Mouse (Mus musculus): ENCODE measurements around the gene Adarb1.
A peak's percentile ranks its signal among the peaks of the same experiment; 100 is the strongest.

Adarb1 gene

DNA sequence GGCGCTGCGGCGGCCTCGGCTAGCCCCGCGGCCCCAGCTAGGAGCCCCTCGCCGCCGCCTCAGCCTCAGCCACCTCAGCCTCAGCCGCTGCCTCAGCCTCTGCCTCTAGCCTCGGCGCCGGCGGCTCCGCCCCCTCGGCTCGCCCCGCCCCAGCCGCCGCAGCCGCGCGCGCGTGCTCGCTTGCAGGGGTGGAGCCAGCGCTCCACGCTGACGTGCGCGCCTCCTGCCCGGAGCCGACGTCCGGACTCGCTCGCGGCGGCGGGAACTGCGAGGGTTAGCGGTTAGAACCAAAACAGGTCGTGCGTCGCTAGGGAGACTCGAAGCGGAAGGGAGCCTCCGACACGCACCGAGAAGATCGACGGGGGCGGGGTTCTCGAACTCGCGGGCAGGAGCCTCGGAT lies at the start of gene Adarb1:
TSS of gene Adarb1 (minus strand) at position 133 of the 400 bp plus-strand sequence.
- peak; percentile 94 for DNase-seq (ENCODE audit: low spot score)

DNA sequence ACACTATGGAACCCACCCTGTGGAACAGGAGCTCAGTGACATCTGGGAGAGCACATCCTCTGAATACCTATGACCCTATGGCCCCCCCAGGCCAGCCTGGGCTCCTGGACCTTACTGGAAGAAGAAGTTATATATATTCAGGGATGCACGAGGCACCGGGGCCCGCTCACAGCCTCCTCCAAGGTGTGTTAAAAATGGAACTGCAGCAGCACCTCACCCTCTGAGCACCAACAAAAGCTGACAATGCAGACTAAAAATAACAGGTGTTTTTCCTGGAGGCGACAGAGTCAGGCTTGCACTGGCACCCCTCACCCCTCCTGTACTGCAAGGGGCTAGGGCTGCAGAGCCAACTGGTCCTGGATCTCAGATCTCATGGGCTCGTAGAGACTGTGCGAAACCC lies 49.3 kb upstream of the Adarb1 start:
- no peak for DNase-seq (ENCODE audit: low spot score)

DNA sequence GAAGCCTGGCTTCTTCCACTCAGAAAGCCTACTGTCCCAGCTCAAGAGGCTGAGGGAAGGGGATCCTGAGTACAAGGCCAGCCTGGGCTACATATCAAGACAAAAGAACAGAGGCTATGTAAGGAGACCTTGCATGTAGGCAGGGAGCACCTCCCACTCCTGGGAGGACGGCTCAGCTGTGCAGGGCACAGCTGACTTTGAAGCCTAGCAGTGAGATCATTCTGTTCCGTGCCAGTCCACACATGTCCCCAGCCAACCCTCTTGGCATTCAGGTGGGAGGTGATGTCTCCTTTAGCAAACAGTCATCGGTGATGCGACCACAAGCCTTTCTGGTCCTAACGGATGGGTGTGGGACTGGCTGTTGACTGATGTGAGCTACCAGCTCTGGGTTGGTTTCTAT lies 47.8 kb upstream of the Adarb1 start:
- DNase-seq (ENCODE audit: low spot score): no peak

DNA sequence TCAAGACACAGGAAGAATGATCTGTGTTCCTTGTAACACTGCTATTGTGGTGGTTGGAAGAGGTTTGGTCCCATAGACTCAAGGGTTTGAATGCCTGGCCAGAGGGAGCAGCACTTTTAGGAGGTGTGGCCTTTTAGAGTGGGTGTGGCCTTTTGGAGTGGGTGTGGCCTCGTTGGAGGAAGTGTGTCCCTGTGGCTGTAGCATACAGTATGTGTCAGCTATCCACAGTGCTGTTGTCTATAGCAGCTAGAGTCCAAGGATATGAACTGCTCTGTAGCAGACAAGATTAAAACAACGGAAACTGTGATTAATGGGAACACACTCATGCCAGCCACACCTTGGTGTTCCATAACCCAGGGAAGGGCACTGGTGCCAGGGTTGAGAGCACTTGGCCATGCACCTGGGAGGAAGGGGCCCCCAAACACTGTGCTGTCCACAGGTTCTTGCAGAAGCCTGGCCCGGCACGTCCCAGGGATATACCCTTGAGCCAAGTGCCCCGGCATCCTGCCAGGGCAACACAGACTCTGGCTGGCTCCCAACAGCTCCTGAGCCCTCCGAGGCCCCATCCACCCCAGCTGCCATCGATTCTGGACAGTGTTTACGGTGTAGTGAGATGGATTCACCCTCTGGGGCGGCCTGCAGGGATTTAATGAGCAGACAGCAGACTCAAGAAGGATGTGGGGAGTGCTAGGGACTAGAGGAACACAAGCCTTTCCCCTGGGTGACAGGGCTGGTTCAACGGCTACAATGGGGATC lies 46.3 kb upstream of the Adarb1 start:
- DNase-seq (ENCODE audit: low spot score): no peak

DNA sequence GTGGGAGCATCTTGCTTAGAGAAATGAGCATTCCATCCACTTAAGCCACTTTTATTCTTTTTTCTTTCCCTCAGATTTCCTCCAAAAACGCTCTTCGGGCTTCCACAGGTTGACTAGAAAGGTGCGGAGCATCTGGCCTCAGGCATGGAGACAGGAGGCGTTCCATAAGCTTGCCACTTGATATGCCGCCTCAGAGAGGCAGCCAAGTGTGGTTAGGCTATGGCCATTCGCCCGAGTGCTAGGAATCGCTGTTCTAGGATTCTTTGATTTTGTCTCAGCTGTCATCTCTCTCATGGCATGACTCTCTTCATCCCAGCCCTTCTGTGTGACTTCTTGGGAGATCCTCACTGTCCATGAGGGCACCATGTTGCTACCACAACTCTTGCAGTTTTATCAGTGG lies 43.1 kb upstream of the Adarb1 start:
- DNase-seq (ENCODE audit: low spot score): no peak

DNA sequence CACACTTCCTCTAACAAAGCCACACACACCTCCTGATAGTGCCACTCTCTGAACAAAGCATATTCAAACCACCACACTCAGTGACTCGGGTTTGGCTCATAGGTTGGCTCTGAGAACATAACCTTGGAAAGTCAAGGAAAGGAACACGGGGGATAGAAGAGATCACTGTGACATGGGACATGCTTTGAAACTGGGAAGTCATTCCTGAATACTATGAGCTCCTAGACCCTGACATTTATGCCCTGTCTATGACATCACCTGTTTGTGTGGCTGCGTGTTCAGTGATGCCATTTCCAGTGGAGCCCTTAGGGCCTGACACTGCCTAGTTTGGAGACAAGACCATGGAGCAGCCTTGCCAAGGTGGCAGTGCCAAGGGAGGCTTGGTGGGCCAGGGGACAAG lies 39.6 kb upstream of the Adarb1 start:
- no peak for DNase-seq (ENCODE audit: low spot score)

DNA sequence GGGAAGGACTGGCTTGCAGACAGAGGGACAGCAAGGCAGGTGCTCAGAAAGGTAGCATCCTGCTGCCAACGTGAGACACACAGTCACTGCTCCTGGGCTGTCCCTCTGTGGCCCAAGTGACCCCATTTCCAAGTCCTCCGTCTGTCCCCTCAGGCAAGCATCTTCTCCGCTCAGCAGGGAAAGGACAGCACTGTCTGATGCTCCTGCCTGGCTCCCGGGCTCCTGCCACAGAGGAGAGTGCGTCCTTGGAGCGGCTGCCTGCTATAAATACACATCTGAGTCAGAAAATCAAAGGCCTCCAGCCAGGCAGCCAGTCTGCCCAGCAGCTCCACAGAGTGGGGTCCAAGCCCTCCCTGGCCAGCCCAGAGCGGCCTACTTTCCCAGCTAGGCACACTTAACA lies 38.4 kb upstream of the Adarb1 start:
- DNase-seq (ENCODE audit: low spot score): no peak

DNA sequence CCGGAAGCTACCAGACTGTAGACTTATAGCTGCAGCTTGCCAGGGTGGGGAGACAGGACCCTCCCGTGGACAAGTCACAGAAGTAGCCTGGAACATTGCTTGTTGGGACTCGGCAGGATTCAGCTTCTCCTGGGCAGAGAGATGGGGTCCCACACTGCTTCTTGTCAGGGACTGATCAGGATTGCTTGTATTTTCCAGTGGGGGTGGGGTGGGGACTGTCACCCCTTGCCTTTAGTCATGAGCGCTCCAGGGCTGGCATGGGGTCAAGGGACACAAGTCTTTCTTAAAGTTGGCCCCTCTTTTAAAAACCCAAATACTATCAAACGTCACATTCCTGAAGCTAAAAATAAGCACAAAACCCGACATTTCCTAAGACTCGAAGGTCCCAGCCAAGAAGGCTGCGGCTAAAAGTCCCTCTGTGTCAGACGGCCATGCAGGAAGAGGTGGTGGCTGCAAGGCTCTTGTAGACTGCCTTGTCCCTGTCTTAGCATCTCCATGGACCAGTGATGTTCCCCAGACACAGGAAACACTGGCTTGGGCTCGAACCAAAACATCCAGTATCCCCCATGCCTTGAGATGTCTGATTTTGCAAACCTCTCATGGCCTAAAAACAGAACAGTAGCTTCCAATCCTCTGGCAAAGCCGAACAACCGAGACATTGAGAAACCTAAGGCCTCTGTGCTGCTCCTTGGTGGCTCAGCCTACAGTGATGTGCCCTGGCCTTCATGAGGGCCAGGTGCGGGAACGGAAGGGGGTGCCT lies 37.4 kb upstream of the Adarb1 start:
- no peak for DNase-seq (ENCODE audit: low spot score)

DNA sequence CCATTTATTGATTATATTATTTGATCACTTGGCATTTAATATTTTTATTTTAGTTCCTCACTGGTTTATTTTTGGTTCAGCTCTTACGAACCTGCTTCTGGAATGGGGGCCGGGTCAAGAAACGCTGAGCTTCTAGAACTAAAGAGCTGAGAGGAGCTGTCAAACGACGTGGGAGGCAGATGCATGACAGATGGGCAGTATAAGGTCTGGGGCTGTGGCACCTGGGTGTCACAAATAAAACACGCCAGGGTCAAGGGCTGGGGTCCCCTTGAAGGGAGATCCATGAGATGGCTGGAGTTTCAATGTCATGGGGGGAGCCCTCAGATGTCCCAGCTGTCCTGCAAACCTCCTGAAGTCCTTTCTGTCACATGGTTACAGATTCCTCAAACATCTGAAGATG lies 36.7 kb upstream of the Adarb1 start:
- no peak for DNase-seq (ENCODE audit: low spot score)

DNA sequence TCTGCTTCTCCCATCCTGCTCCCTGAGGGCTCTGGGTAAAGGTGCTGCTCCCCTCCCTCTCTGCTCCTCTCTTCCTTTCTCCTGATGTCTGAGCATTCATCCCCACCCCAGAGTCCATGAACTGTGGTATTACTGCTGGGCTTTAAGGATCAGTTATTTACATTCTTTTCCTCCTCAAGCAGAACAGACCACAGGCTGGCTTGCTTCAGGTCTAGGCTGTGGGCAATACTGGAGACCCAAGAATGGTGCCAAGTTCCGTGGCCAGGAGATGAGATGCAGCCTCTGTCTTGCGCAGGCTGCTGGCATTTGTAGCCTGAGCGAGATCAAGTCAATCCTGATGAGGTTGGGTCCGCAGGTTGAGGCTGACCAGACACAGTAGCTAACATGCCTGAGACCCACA lies 33.8 kb upstream of the Adarb1 start:
- no peak for DNase-seq (ENCODE audit: low spot score)

DNA sequence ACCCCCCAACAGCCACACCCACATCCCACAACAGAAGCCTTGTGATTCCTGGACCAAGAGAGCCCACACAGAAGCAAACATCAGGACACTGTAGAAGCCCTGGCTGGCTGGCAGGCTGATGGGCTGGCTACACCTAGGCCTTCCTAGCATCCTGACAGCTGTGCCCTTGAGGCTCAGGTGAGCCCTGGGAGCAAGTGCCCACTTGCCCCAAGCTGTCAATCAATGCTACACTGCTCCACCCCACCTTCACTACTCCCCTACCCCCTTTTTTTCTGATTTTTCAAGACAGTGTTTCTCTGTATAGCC lies 32.0 kb upstream of the Adarb1 start:
- DNase-seq (ENCODE audit: low spot score): no peak

DNA sequence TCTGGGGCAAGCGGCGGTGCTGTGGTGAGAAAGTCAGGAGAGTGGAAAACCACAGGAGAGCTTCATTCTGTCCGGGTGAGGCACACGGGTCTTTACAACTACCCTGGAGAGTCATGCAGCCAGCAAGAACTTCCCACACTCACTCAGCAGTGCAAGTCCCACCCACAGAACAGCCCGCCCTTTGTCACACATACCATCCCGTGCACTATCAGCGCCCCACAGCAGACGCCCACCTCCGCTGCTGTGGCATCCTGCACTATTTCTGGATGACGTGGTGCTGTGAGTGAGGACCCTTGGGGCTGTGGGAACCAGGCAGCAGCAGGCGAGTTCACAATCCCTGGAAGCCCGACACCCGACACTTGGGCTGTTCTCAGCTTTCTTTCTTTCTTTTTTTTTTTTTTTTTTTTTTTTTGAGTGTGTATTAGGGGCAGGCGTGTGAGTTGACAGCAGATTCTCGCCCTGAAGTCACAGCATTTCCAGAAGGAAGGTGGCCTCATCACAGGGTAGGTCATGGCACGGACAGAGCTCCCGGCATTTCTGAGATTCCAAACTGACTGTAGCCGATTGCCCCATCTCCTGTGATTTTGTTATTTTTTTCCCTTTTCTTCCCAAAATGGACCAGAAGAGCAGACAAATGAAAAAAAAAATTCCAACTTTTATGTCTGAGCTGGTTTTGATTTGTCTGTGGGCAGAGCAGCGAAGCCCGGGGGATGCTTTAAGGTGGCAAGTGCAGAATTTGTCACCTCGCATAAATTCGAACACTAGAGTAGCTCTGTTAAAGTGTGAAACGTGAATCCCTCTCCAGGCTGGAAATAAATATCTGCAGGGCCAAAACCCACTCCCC lies 31.5 kb upstream of the Adarb1 start:
- DNase-seq (ENCODE audit: low spot score): peak; percentile 59

DNA sequence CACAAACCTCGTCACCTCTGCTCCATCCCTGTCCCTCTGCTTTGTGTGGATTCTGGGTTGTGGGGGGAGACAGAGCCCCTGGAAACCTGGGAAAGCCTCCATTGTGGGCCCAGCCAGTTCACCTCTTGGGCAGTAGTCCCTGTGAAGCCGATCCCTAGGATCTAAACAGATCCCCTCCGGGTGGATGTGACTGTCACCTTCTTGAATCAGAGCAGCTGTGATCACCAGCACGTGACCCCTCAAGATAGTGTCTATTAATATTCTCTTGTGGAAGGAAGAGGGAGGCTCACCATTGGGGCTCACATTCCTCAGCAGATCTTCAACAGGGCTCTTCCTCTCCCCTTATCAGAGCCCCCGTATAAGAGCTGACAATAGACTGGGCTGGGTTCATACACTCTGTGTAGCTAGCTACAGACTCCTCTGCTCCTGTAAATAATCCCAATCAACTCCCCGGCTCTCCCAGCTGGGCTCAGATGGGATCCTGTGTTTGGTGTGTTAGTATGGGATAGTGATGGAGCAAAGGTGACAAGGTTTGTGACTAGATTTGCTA lies 30.7 kb upstream of the Adarb1 start:
- DNase-seq (ENCODE audit: low spot score): no peak

DNA sequence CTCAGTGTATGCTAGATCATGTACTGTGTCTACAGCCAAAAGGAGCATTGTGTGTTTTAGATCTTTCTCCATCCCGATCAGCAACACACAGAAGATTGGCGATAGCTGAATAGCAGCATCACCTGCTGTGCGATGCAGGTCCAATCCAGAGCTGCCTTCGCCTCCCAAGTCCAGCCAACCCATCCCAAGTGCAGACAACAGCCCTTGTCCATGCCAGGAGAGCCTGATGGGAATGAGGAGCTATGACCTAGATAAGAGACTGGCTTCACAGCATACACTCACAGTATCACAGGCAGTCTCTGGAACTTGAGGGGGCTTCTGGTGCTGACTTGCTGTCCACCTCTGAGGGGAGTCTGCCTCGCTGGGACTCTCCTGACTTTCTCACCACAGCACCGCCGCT lies 30.1 kb upstream of the Adarb1 start:
- no peak for DNase-seq (ENCODE audit: low spot score)

DNA sequence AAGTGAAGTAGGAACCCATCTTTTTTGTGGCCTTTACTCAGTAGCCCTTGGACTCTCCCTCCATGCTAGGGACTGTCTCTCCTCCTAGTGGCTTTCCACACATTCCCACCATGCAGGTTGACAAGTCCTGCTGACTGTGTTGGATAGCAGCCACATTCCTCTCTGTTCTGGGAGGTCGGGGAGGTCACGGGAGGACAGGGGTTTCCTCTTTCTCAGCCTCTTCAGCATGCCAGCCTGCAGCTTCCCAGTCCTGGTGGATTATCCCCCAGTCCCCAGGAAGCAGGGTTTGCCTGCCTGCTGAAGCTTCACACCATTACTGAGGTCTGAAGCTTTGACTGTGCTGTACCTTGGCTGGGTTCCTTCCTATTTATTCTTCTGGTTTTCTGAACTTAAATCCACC lies 29.7 kb upstream of the Adarb1 start:
- DNase-seq (ENCODE audit: low spot score): peak; percentile 79

DNA sequence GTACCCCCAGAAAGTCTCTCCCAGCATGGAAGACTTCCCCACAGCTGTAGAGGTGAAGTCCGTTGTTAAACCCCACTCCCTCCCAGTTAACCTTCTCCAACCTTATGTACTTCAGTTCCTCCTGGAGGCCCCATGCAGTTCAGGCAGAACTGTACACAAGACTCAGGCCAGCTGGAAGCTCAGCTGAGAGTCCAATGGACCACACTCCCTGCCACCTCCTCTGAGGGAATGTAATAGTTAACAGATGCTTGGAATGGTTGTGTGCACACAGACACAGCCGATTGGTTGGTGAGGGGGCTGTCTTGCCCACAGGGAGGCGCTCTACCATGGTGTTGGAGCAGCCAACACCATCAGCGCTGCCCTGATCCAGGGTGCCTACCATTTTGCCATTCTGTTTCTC lies 24.2 kb upstream of the Adarb1 start:
- DNase-seq (ENCODE audit: low spot score): peak; percentile 21

DNA sequence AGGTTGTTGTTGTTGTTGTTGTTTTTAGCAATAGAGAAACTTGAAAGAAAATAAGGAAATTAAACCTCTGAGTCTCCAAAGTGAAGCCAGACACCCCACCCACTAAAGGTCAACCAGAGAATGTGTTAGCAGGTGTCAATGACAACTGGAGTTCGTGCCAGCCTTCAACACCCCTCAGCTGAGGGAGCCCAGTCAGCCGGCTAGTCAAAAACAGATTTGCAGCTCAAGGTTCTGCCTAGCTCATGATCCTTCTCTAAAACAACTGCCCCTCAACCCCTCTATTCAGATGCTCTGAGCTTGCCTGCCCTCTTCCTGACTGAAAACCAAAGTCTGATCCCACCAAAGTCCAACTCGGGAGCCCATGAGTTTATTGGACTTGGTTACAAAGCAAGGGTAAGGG lies 23.7 kb upstream of the Adarb1 start:
- no peak for DNase-seq (ENCODE audit: low spot score)

DNA sequence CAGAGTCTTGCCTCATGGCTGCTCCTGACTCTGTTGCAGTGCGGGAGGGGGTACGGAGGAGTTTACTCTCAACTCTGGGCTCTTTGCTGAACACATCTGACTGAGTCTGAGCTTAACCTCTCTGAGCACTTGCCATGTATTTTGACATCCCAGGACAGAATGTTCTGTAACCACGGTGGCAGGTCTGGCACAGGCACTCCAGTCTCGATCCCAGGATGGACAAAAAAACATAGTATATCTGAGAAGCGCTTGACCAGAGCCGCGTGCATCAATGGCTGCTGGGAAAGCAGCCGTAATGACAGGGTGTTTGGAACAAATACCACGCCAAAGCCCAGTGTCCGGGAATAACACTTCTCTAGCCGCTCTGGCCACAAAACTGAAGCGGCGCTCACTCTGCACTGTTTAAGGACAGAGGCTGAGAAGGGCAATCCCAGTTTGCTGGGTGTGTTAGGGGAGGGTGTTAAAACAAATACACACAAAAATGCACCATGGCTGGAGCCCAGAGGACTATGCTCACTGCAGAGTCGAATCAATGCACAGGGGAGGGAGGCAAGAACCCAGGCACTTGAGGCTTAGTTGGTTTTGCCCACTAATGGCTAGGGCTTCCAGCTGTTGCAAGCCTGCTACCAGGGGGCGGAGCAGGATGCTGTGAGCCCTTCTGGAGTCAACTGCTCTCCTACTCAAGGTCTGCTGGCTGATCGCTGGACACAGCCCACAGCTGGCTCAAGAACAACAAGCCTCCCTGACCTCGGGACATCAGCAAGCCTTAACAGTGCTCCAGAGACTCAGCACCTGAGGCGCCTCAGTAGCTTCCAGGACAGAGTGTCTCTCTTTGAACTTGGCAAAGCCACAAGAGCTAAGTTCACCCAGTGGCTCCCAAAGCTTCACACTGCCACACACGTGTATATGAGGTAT lies 23.0 kb upstream of the Adarb1 start:
- DNase-seq (ENCODE audit: low spot score): no peak

DNA sequence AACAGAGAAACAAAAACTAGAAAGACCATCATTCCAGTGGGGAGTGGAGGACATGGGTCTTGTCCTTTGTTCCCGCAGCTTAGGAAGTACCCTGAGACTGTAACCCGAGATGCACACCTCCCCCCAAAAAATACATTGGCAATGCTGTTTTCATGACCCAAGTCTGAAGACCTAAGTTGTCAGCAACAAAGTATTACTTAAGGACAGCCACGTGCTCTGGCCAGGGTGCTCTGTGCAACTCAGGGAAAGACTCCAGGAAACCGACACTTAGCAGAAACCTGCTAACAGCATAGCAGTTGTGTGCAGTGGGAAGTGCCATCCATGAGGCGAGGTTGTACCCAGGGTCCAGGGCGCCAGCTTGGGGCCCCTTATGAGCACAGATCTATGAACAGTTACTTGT lies 22.2 kb upstream of the Adarb1 start:
- DNase-seq (ENCODE audit: low spot score): no peak

DNA sequence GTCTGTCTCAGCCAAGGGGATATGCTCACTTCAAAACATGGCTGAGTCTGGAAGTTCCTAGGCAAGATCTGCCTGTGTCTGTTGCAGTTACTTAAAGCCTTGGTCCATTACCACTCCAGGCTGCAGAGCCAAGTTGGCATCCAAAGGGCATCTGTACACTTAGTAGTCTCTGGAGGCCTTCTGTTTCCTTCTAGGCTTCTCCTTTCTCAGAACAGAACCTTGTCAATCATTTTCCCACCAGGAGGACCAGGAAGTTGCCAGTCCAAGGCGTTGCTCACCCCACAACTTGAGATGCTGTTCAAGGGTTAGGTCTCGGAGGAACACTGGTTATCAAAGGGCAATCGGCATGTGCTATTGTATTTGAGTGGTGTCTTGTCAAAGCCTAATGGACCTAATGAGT lies 21.0 kb upstream of the Adarb1 start:
- no peak for DNase-seq (ENCODE audit: low spot score)

DNA sequence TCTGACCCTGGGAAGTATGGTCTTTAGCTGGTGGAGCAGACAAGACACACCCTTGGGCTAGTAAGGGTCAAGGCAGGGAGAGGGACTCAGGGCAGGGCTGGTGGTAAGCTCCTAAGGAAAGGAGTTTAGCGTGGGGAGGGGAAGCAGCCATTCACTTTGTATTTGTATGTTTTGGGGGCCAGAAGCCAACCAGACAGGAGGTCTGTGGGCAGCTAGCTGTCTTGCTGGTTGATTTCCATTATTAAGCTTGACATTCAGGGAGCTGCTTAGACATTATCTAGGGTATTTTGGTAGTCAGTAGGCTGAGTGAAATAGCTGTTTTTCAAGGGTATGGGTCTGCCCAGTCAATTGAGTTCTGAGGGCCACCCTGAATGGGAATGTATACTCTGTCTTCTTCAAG lies 20.0 kb upstream of the Adarb1 start:
- no peak for DNase-seq (ENCODE audit: low spot score)

DNA sequence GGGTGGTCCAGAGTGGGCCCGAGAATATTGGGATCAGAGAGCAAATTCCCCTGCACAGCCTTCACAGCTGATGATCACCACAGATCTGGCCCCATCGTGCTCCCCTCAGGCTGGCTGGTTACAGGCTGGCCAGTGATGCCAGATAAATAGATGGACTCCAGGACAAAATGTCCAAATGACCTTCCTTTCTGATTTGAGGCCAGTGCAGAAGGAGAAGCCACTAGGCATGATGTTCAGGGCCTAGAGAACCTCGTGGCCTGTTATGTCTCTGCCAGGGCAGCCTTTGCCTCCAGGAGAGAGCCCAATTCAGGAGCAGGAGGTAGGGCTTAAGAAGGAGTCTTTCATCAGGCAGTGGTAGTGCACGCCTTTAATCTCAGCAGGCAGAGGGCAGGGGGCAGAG lies 17.3 kb upstream of the Adarb1 start:
- DNase-seq (ENCODE audit: low spot score): no peak
